Mouse (Mus musculus) stomach, embryonic 15.5 days (tissue): ENCODE data around the gene Ermp1. TPM values are rescaled to one million over a fixed set of nuclear protein-coding genes. Genes with fewer than 3 reads are reported as not detected.

ENCODE experiments used
- ATAC-seq: fragments of 200-750 bp; cut with Nextera tagmentation; 2 replicates; pipeline ENCODE4 v1.8.0; 2017; ENCODE audit warnings: low read depth, moderate number of reproducible peaks, moderate TSS enrichment; ENCODE audit not compliant: insufficient read depth, low FRiP score
- H3K27ac ChIP-seq: fragments of 300-500 bp; sonication (generic); 2 replicates; pipeline ENCODE4 v1.5.1; 2015; ENCODE audit warnings: mild to moderate bottlenecking, inconsistent platforms
- H3K27me3 ChIP-seq: fragments of 300-500 bp; sonication (generic); replicated peaks from 2 replicates; pipeline ENCODE4 v1.6.1; 2015; ENCODE audit warnings: inconsistent platforms
- H3K36me3 ChIP-seq: fragments of 300-500 bp; sonication (generic); 2 replicates; pipeline ENCODE4 v1.6.1; 2015; ENCODE audit warnings: inconsistent platforms
- H3K4me1 ChIP-seq: fragments of 300-500 bp; sonication (generic); 2 replicates; pipeline ENCODE4 v1.6.1; 2015; ENCODE audit warnings: inconsistent platforms
- H3K4me2 ChIP-seq: fragments of 300-500 bp; sonication (generic); 2 replicates; pipeline ENCODE4 v1.6.1; 2015; ENCODE audit warnings: mild to moderate bottlenecking, inconsistent platforms
- H3K4me3 ChIP-seq: fragments of 300-500 bp; sonication (generic); replicated peaks from 2 replicates; pipeline ENCODE4 v1.5.1; 2015; ENCODE audit warnings: inconsistent platforms
- H3K9ac ChIP-seq: fragments of 300-500 bp; sonication (generic); 2 replicates; pipeline ENCODE4 v1.6.1; 2015; ENCODE audit warnings: inconsistent platforms
- H3K9me3 ChIP-seq: fragments of 300-500 bp; sonication (generic); 2 replicates; pipeline ENCODE4 v1.6.1; 2016; ENCODE audit warnings: inconsistent platforms
- WGBS: fragments of 180-500 bp; shearing (Covaris S2); methylation state at CpG from one replicate; pipeline ENCODE4 v1.1.7; 2015; 5-methylcytosine and 5-hydroxymethylcytosine counted together
- polyA plus RNA-seq: library from polyadenylated mRNA; unstranded; fragments of >200 nt; fragmentation: Nextera tagmentation; extraction: Ambion mirVana; gene quantifications from 2 replicates; pipeline ENCODE4 v1.2.1, GENCODE M21; 2015

Ermp1 gene
- polyA plus RNA-seq, 1 experiment from 2014 or later: 15.5 TPM

- Histone ChIP-seq H3K27me3 (no peaks in the 10 kb centered on the region), H3K4me2 (no peak overlapping the region), H3K4me3 (no peak overlapping the region), H3K9ac (no peak overlapping the region), H3K4me1 (no peaks in the 10 kb centered on the region), H3K27ac (no peak overlapping the region), H3K9me3 (no peaks in the 10 kb centered on the region), H3K36me3 (peaks cover 23% of the 10 kb centered on the region)
- 73% methylated on average over 6 of the region's 6 CpGs for WGBS
- no peak for ATAC-seq
Measured at GRCm38 (mm10) chr19:29583734-29584133, 64.5 kb downstream of the Ermp1 start.

GRCm38 (mm10) chr19:29582439-29582838 lies 65.8 kb downstream of the Ermp1 start:
- H3K27ac ChIP-seq: no peak overlapping the region
- no peak overlapping the region for H3K4me2 ChIP-seq
- H3K4me3 ChIP-seq: no peak overlapping the region
- peaks cover 18% of the 10 kb centered on the region for H3K36me3 ChIP-seq
- no peak for ATAC-seq
- H3K27me3 ChIP-seq: no peaks in the 10 kb centered on the region
- no peak overlapping the region for H3K9ac ChIP-seq
- no peaks in the 10 kb centered on the region for H3K4me1 ChIP-seq
- H3K9me3 ChIP-seq: no peaks in the 10 kb centered on the region
- 93% methylated on average over 2 of the region's 2 CpGs for WGBS

GRCm38 (mm10) chr19:29566512-29566911 lies 81.7 kb downstream of the Ermp1 start:
- H3K4me3 ChIP-seq: no peak overlapping the region
- no peak overlapping the region for H3K27ac ChIP-seq
- ATAC-seq: no peak
- no peaks in the 10 kb centered on the region for H3K4me1 ChIP-seq
- no peaks in the 10 kb centered on the region for H3K9me3 ChIP-seq
- 74% methylated on average over 1 of the region's 1 CpGs for WGBS
- peaks cover 8% of the 10 kb centered on the region for H3K36me3 ChIP-seq
- H3K9ac ChIP-seq: no peak overlapping the region
- no peaks in the 10 kb centered on the region for H3K27me3 ChIP-seq
- H3K4me2 ChIP-seq: no peak overlapping the region

GRCm38 (mm10) chr19:29563258-29563779 lies 84.9 kb downstream of the Ermp1 start:
- H3K27ac ChIP-seq: no peak overlapping the region
- peak; percentile 66; the same call in 1 of the 2 replicates for ATAC-seq

GRCm38 (mm10) chr19:29562603-29563002 lies 85.6 kb downstream of the Ermp1 start:
- Histone ChIP-seq H3K27ac (no peak overlapping the region), H3K36me3 (0 out of 2 replicates have a peak, but pooled peaks cover 3% of the 10 kb centered on the region), H3K27me3 (no peaks in the 10 kb centered on the region), H3K9me3 (no peaks in the 10 kb centered on the region), H3K4me3 (no peak overlapping the region), H3K4me2 (no peak overlapping the region), H3K9ac (no peak overlapping the region), H3K4me1 (no peaks in the 10 kb centered on the region)
- WGBS: 47% methylated on average over 3 of the region's 3 CpGs
- ATAC-seq: no peak

More at GRCm38 (mm10) chr19:29563258-29563779, 84.9 kb downstream of the Ermp1 start:
- H3K36me3 ChIP-seq: 0 out of 2 replicates have a peak, but pooled peaks cover 3% of the 10 kb centered on the region
- no peak overlapping the region for H3K4me2 ChIP-seq
- H3K9me3 ChIP-seq: no peaks in the 10 kb centered on the region
- no peak overlapping the region for H3K9ac ChIP-seq
- H3K4me3 ChIP-seq: no peak overlapping the region
- no peaks in the 10 kb centered on the region for H3K27me3 ChIP-seq
- whole genome bisulfite sequencing: 58% methylated on average over 7 of the region's 7 CpGs
- H3K4me1 ChIP-seq: no peaks in the 10 kb centered on the region

GRCm38 (mm10) chr19:29562166-29562565 lies 86.0 kb downstream of the Ermp1 start:
- ATAC-seq: no peak

More at GRCm38 (mm10) chr19:29562166-29562565, 86.0 kb downstream of the Ermp1 start:
- no peaks in the 10 kb centered on the region for H3K4me1 ChIP-seq
- no peak overlapping the region for H3K27ac ChIP-seq
- no peak overlapping the region for H3K9ac ChIP-seq
- H3K36me3 ChIP-seq: 0 out of 2 replicates have a peak, but pooled peaks cover 3% of the 10 kb centered on the region
- H3K4me3 ChIP-seq: no peak overlapping the region
- H3K4me2 ChIP-seq: no peak overlapping the region
- WGBS: 66% methylated on average over 4 of the region's 4 CpGs
- no peaks in the 10 kb centered on the region for H3K27me3 ChIP-seq
- no peaks in the 10 kb centered on the region for H3K9me3 ChIP-seq

Other genes starting within 250 kb of the Ermp1 start
- gene Pdcd1lg2, start 237.5 kb downstream of the Ermp1 start, polyA plus RNA-seq: not detected in 2 replicates
- gene Ric1, start 126.1 kb downstream of the Ermp1 start, polyA plus RNA-seq: 13.8 and 14.3 TPM in 2 replicates
- not detected in 2 replicates for gene Mlana, start 49.4 kb upstream of the Ermp1 start, polyA plus RNA-seq
- gene 9930021J03Rik, start 157.6 kb upstream of the Ermp1 start, polyA plus RNA-seq: 4.7 and 5.2 TPM in 2 replicates
- 14.4 and 15.7 TPM in 2 replicates for gene Ranbp6, start 164.6 kb upstream of the Ermp1 start, polyA plus RNA-seq